Mouse (Mus musculus) large intestine, adult 2 months (tissue): ENCODE data around the gene Skil. TPM values are rescaled to one million over a fixed set of nuclear protein-coding genes. Genes with fewer than 3 reads are reported as not detected.
"Not testable (repeated sequence)": the region's sequence is repeated elsewhere in the genome, so short reads cannot be mapped to it uniquely, and the experiment has no call there.

ENCODE experiments used
- DNase-seq: peaks from one replicate; pipeline ENCODE4 v3.0.0-alpha.2; 2012; ENCODE audit warnings: low read depth, low spot score
- WGBS: fragments of 180-500 bp; shearing (Covaris S2); methylation state at CpG from one replicate; pipeline ENCODE4 v1.1.7; 2018; 5-methylcytosine and 5-hydroxymethylcytosine counted together
- polyA plus RNA-seq: library from polyadenylated mRNA; depleted of rRNA; stranded (reverse); fragments of >200 nt; gene quantifications from 2 replicates; pipeline ENCODE4 v1.2.3, GENCODE M21; 2012

Skil gene
- polyA plus RNA-seq, 1 experiment = 8.0 TPM

- DNase-seq = no peak
- 43% methylated on average over 3 of the region's 3 CpGs for WGBS
Observed at GRCm38 (mm10) chr3:31109108-31109507, 14.2 kb downstream of the Skil start.

- DNase-seq = no peak
- WGBS = 89% methylated on average over 4 of the region's 4 CpGs
Observed at GRCm38 (mm10) chr3:31123098-31123497, 28.2 kb downstream of the Skil start.

- DNase-seq = no peak
- WGBS = 24% methylated on average over 4 of the region's 4 CpGs
Observed at GRCm38 (mm10) chr3:31126303-31126702, 31.4 kb downstream of the Skil start.

- no peak for DNase-seq
- WGBS = 29% methylated on average over 3 of the region's 3 CpGs
Observed at GRCm38 (mm10) chr3:31126848-31127247, 32.0 kb downstream of the Skil start.

GRCm38 (mm10) chr3:31129766-31130165 is 34.9 kb downstream of the Skil start:
- DNase-seq = no peak
- 34% methylated on average over 4 of the region's 4 CpGs for WGBS

- DNase-seq = no peak
- 11% methylated on average over 5 of the region's 5 CpGs for WGBS
Observed at GRCm38 (mm10) chr3:31133664-31134063, 38.8 kb downstream of the Skil start.

GRCm38 (mm10) chr3:31134246-31134645 is 39.4 kb downstream of the Skil start:
- WGBS = 35% methylated on average over 8 of the region's 8 CpGs

GRCm38 (mm10) chr3:31134696-31135095 is 39.8 kb downstream of the Skil start:
- DNase-seq = no peak
- WGBS = 15% methylated on average over 7 of the region's 7 CpGs

More at GRCm38 (mm10) chr3:31134246-31134645, 39.4 kb downstream of the Skil start:
- DNase-seq = no peak

GRCm38 (mm10) chr3:31136591-31136990 is 41.7 kb downstream of the Skil start:
- WGBS = 72% methylated on average over 4 of the region's 4 CpGs
- not testable (repeated sequence) for DNase-seq

- 55% methylated on average over 13 of the region's 13 CpGs for WGBS
- no peak for DNase-seq
Observed at GRCm38 (mm10) chr3:31138454-31139424, 43.9 kb downstream of the Skil start.

- 64% methylated on average over 4 of the region's 4 CpGs for WGBS
- no peak for DNase-seq
Observed at GRCm38 (mm10) chr3:31141621-31142020, 46.8 kb downstream of the Skil start.

- WGBS = 83% methylated on average over 11 of the region's 11 CpGs
- not testable (repeated sequence) for DNase-seq
Observed at GRCm38 (mm10) chr3:31145222-31145621, 50.4 kb downstream of the Skil start.

GRCm38 (mm10) chr3:31145641-31146290 is 50.9 kb downstream of the Skil start:
- WGBS = 9% methylated on average over 14 of the region's 14 CpGs
- no peak for DNase-seq

- WGBS = 82% methylated on average over 7 of the region's 7 CpGs
- DNase-seq = no peak
Observed at GRCm38 (mm10) chr3:31148595-31148994, 53.7 kb downstream of the Skil start.

GRCm38 (mm10) chr3:31149706-31150105 is 54.8 kb downstream of the Skil start, which contains the start of gene Cldn11:
Gene Cldn11, plus strand, starts transcription at chr3:31149920.
- 1% methylated on average over 33 of the region's 33 CpGs for WGBS
- no peak for DNase-seq

- 42% methylated on average over 6 of the region's 6 CpGs for WGBS
- DNase-seq = no peak
Observed at GRCm38 (mm10) chr3:31152108-31152507, 57.2 kb downstream of the Skil start.

GRCm38 (mm10) chr3:31156126-31156525 is 61.3 kb downstream of the Skil start:
- 67% methylated on average over 3 of the region's 3 CpGs for WGBS
- DNase-seq = no peak

GRCm38 (mm10) chr3:31157776-31158175 is 62.9 kb downstream of the Skil start:
- DNase-seq = no peak
- WGBS = 59% methylated on average over 15 of the region's 15 CpGs

- no peak for DNase-seq
- 75% methylated on average over 10 of the region's 10 CpGs for WGBS
Observed at GRCm38 (mm10) chr3:31160046-31160445, 65.2 kb downstream of the Skil start.

- DNase-seq = no peak
- whole genome bisulfite sequencing = 52% methylated on average over 6 of the region's 6 CpGs
Observed at GRCm38 (mm10) chr3:31161336-31161735, 66.5 kb downstream of the Skil start.

GRCm38 (mm10) chr3:31162860-31163259 is 68.0 kb downstream of the Skil start:
- DNase-seq = no peak
- WGBS = 92% methylated on average over 14 of the region's 14 CpGs
